Mouse (Mus musculus) natural killer cell, adult 2 months (primary cell): ENCODE results near the gene Pimreg.

Experiments
- DNase-seq, 2 experiments: peaks; one replicate each; pipeline ENCODE4 v3.0.0; 2022; ENCODE audit warnings: low spot score in 2 of 2

The Pimreg gene

GRCm38 (mm10) chr11:72029143-72029542 is 12.7 kb upstream of the Pimreg start:
- DNase-seq, result no peak

- DNase-seq, result no peak
Measured at GRCm38 (mm10) chr11:72031353-72031752, 10.5 kb upstream of the Pimreg start.

- DNase-seq, result no peak
Measured at GRCm38 (mm10) chr11:72032091-72032490, 9.7 kb upstream of the Pimreg start.

GRCm38 (mm10) chr11:72032589-72032988 is 9.2 kb upstream of the Pimreg start:
- DNase-seq, result no peak

DNA sequence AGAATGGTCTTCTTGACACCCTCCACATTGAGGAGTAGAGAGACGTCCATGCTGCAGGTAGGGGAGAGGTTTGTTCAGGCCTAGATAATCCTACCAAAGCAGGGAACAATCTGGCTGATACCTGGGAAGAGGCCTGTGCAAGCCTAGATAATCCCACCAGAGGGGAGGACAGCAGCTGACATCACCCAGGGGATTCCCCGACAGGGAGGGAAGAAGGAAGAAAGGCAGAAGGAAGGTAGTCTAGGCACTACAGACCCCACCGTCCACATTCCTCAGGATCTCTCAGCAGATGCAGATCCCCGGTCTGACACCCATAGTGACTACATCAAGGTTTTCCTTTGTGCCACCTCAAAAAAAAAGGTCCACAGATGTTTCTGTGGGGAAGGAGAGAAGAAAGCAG is 4.4 kb upstream of the Pimreg start, which contains the start of gene Aipl1:
TSS of gene Aipl1 (minus strand) at position 101 of the 400 bp plus-strand sequence.
- no peak for DNase-seq

- peak; percentile 36 to 62 for DNase-seq
Measured at GRCm38 (mm10) chr11:72037996-72038395, 3.8 kb upstream of the Pimreg start.

- no peak for DNase-seq
Measured at GRCm38 (mm10) chr11:72039599-72040386, 2.0 kb upstream of the Pimreg start.

DNA sequence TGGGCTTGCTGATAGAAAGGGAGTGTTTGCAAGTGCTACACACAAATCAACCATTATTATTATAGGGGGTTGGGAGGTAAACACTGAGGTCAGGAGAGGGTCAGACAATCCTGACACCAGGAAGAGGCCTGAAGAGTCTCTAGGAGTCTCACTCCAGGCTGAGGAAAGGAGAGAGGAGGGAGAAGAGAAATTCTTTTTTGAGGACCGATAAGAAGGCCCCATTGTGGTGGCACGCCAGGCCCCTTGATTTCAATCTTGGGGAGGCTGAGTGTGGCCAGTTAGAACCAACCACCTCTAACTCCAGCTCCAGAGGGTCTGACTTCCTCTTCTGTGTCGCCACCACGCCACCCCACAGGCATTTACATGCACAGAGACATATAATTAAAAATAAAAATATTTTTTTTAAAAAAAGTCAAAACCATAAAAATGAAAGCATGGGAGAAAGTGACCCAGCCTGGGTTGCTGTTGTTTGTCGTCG is 503 bp upstream of the Pimreg start:
- no peak for DNase-seq

DNA sequence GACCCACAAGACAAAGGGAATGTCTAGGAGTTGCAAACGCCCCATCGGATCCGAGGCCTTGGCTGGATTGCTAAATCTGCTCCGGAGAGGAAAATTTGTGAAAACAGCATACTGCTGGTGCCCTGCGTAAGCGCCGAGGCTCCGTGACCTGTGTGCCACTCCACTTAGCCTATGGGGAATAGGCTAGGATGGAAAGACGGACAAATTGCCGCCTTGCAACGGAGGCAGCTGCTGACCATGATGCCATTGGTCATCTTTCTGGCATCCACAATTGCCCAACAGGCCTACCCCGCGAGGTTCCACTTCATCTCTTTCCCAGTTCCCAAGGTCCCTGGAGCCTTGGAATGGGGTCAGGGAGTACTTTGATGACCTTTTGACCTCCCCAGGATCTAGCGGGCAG is 799 bp downstream of the Pimreg start:
- no peak for DNase-seq

GRCm38 (mm10) chr11:72044231-72044630 is 2.4 kb downstream of the Pimreg start:
- DNase-seq, result no peak

GRCm38 (mm10) chr11:72048730-72049129 is 6.9 kb downstream of the Pimreg start:
- no peak for DNase-seq

- no peak for DNase-seq
Measured at GRCm38 (mm10) chr11:72049171-72049759, 7.4 kb downstream of the Pimreg start.

- DNase-seq, result no peak
Measured at GRCm38 (mm10) chr11:72050168-72050894, 8.5 kb downstream of the Pimreg start.

DNA sequence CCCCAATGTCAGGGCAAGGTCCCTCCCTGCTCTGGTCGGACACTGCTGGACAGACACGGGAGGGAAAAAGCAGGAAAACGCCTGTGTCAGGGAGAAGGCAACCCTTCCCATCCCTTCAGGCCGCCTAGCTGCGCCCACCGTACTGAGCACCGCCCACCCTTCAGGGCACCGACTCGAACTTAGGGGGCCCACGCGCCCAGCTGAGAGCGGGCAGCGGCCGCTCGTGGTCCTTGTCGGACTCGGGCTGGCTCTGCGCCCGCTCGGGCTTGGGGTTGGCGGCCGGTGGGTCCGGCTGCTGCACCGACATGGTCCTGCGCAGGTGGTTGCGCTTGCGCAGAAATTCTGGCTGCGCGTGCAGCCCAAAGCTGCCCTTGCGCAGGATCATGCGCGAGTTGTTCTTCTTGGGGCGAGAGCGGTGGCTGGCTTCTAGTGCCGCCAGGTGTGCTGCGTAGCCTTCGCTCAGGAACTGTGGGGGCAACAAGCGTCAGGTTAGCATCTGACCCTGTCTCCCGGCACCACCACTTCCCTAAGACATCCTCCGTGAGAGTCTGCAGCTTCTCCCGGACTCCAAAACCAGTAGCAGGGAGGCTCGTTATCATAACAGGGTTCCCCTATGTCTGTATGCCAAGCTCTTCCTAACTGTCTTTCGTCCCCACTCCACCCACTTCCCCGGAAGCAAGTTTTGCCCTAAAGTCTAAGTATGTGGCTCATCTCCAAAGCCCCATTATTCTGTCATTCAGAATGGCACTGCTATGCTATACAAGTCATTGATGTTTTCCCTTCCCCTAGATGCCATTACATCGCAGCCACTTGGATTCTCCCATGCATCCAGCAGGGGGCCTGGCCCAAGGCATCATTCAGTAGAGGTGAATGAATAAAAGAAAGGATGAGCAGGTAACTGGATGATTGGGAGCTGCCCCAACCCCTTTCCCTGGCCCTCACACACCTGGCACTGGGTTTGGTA is 9.3 kb downstream of the Pimreg start:
- DNase-seq, result no peak

DNA sequence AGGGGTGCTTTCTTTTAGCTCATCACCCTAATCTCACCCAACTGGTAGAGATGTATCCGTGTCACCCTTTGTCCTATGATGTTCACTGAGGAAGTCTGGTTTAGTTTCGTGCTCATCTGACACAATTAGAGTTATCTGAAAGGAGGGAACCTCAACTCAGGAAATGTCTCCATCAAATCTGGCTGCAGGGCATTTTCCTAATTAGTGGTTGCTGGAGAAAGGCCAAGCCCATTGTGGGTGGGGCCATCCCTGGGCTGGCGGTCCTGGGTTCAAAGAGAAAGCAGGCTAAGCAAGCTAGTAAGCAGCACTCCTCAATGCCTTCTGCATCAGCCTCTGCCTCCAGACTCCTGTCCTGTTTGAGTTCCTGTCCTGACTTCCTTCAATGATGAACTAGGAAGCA is 10.4 kb downstream of the Pimreg start:
- DNase-seq, result no peak

- DNase-seq, result peak in 1 of 2 experiments; percentile 25
Measured at GRCm38 (mm10) chr11:72052636-72053035, 10.8 kb downstream of the Pimreg start.

DNA sequence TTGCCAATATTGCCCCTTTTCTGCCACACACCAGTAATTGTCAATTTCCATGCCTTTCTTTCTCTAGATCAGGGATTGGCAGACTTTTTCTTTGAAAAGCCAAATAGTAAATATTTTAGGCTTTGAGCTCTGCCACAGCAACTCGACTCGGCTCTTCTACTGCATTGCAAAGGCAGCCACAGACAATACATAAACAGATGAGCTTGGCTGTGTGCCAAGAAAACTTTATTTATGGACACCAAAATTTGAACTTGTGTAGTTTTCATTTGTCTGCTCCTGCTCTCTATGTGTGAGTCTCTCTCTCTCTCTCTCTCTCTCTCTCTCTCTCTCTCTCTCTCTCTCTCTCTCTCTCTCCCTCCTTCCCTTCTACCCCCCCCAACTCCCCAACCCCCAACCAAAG is 13.3 kb downstream of the Pimreg start:
- no peak for DNase-seq

- DNase-seq, result no peak
Measured at GRCm38 (mm10) chr11:72057166-72057565, 15.3 kb downstream of the Pimreg start.

DNA sequence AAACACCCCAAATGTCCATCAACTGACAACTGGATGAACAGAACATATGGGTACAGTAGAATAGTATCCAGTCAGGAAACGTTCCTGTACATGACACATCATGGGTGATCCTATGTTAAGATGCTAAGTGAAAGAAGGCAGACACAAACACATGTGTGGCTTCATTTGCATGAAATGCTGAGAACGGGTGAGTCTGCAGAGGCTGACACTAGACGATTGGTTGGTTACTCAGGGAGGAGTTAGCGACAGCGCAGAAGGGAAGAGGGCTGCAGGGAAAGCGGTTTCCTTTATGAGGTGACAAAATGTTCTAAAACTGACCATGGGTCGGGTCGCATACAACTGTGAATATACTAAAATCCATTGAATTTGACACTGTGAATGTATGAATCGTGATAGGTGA is 18.6 kb downstream of the Pimreg start:
- no peak for DNase-seq

DNA sequence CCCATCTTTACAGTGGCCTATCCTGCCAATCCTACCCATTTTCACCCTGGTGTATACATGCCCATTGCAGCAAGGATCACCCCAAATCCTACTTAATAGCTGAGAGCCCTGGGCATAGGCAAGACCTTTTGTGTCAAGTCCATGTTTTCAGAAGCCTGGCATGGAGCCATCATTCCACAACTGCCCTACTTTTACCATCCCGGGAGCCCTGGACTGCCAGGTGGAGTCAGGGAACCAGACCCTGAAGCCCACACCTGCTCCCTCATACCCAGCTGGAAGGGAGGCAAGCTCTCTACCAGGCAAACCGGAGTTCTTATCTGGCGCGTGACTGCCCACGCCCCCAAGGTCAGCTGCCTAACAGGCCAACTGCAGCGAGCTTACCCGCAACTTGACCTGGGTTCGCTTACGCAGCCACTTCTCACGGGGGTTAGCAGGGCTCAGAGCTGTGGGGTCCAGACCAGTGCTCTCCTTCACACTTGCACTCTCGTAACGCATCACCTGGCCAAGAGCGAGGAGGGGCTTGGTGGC is 19.3 kb downstream of the Pimreg start:
- DNase-seq, result no peak

DNA sequence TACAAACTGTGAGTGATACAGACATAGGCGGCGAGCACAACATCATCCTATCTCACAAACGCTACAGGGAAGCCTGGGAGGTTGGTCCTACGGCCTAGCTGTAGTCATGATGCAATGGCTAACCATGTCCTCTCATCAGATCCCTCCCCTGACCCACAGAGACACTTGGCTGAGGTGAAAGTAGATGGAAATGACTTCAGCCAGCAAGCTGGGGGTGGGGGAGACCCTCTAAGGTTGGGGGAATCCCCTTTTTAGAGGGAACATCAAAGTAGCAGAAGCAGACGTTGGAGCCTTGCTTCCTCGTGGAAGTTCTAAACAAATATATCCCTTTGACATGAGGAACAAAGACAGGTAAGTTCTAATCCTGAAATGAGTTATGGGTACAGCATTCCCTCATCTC is 22.6 kb downstream of the Pimreg start:
- no peak for DNase-seq
